Mouse (Mus musculus): ENCODE measurements around the gene Ehf.

The Ehf gene

GRCm38 (mm10) chr2:103294526-103294925 lies 8.6 kb downstream of the Ehf start:
- DNase-seq (ENCODE audit: low spot score in 2 of 2), result no peak

- DNase-seq (ENCODE audit: low spot score in 2 of 2), result no peak
Measured at GRCm38 (mm10) chr2:103293751-103294150, 9.3 kb downstream of the Ehf start.

GRCm38 (mm10) chr2:103293214-103293613 lies 9.9 kb downstream of the Ehf start:
- DNase-seq (ENCODE audit: low spot score in 2 of 2), result no peak

GRCm38 (mm10) chr2:103290705-103291269 lies 12.3 kb downstream of the Ehf start:
- no peak for DNase-seq (ENCODE audit: low spot score in 2 of 2)

- DNase-seq (ENCODE audit: low spot score in 2 of 2), result no peak
Measured at GRCm38 (mm10) chr2:103290167-103290566, 12.9 kb downstream of the Ehf start.

- no peak for DNase-seq (ENCODE audit: low spot score in 2 of 2)
Measured at GRCm38 (mm10) chr2:103289407-103289950, 13.6 kb downstream of the Ehf start.

- DNase-seq (ENCODE audit: low spot score in 2 of 2), result no peak
Measured at GRCm38 (mm10) chr2:103287716-103288115, 15.4 kb downstream of the Ehf start.

- DNase-seq (ENCODE audit: low spot score in 2 of 2), result no peak
Measured at GRCm38 (mm10) chr2:103285561-103285960, 17.5 kb downstream of the Ehf start.

- DNase-seq (ENCODE audit: low spot score in 2 of 2), result no peak
Measured at GRCm38 (mm10) chr2:103283730-103284129, 19.3 kb downstream of the Ehf start.

- DNase-seq (ENCODE audit: low spot score in 2 of 2), result no peak
Measured at GRCm38 (mm10) chr2:103282184-103282750, 20.8 kb downstream of the Ehf start.

- no peak for DNase-seq (ENCODE audit: low spot score in 2 of 2)
Measured at GRCm38 (mm10) chr2:103279927-103280326, 23.2 kb downstream of the Ehf start.

GRCm38 (mm10) chr2:103278476-103278875 lies 24.6 kb downstream of the Ehf start:
- DNase-seq (ENCODE audit: low spot score in 2 of 2), result no peak

GRCm38 (mm10) chr2:103277794-103278193 lies 25.3 kb downstream of the Ehf start:
- no peak for DNase-seq (ENCODE audit: low spot score in 2 of 2)

- no peak for DNase-seq (ENCODE audit: low spot score in 2 of 2)
Measured at GRCm38 (mm10) chr2:103275316-103275960, 27.6 kb downstream of the Ehf start.

- peak in 1 of 2 experiments; percentile 14 for DNase-seq (ENCODE audit: low spot score in 2 of 2)
Measured at GRCm38 (mm10) chr2:103274803-103275202, 28.3 kb downstream of the Ehf start.

- no peak for DNase-seq (ENCODE audit: low spot score in 2 of 2)
Measured at GRCm38 (mm10) chr2:103274270-103274669, 28.8 kb downstream of the Ehf start.

GRCm38 (mm10) chr2:103271481-103271880 lies 31.6 kb downstream of the Ehf start:
- DNase-seq (ENCODE audit: low spot score in 2 of 2), result no peak

- DNase-seq (ENCODE audit: low spot score in 2 of 2), result no peak
Measured at GRCm38 (mm10) chr2:103270556-103271160, 32.4 kb downstream of the Ehf start.

- DNase-seq (ENCODE audit: low spot score in 2 of 2), result no peak
Measured at GRCm38 (mm10) chr2:103239086-103239485, 64.0 kb downstream of the Ehf start.

GRCm38 (mm10) chr2:103226781-103227180 lies 76.3 kb downstream of the Ehf start:
- no peak for DNase-seq (ENCODE audit: low spot score in 2 of 2)

GRCm38 (mm10) chr2:103220871-103221270 lies 82.2 kb downstream of the Ehf start:
- DNase-seq (ENCODE audit: low spot score in 2 of 2), result no peak

GRCm38 (mm10) chr2:103218323-103218722 lies 84.8 kb downstream of the Ehf start:
- no peak for DNase-seq (ENCODE audit: low spot score in 2 of 2)

GRCm38 (mm10) chr2:103215801-103216200 lies 87.3 kb downstream of the Ehf start:
- no peak for DNase-seq (ENCODE audit: low spot score in 2 of 2)
